Mouse (Mus musculus) megakaryocyte-erythroid progenitor cell, adult 5 weeks (primary cell): ENCODE data around the gene Ctsa. TPM values are rescaled to one million over a fixed set of nuclear protein-coding genes. Genes with fewer than 3 reads are reported as not detected.

ENCODE experiments used
- polyA plus RNA-seq: library from polyadenylated mRNA; stranded (reverse); fragments of >175 nt; gene quantifications from 2 replicates; pipeline ENCODE4 v1.2.3, GENCODE M21; 2012

Ctsa gene
- 364 and 538 TPM in 2 replicates for polyA plus RNA-seq

DNA sequence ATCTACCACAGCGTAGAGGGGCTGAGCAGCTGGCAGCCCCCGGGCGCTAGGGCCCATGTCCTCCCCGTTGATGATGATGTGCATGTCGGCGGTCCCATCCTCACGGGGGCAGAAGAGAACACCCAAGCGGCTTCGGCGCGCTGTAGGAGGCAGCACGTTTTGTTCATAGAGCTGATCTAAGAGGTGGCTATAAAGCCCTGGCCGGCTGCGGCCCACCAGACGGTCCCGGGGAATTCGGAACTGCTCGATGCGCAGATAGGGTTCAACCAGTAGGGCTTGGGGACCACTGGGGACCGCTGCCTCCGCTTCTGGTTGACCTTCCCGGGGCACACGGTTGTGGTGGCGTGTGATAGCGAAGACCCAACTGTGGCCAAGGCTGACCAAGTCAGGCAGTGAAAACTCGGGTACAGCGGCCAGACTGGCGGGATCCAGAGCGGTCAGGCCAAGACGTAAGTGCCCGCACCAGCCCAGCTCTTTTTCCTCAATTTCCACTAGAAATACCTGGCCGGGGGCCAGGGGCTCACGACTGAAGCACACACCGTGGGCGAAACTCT lies at the start of gene Ctsa:
Gene Ctsa (plus strand): TSS at position 126 of the 554 bp plus-strand sequence.

DNA sequence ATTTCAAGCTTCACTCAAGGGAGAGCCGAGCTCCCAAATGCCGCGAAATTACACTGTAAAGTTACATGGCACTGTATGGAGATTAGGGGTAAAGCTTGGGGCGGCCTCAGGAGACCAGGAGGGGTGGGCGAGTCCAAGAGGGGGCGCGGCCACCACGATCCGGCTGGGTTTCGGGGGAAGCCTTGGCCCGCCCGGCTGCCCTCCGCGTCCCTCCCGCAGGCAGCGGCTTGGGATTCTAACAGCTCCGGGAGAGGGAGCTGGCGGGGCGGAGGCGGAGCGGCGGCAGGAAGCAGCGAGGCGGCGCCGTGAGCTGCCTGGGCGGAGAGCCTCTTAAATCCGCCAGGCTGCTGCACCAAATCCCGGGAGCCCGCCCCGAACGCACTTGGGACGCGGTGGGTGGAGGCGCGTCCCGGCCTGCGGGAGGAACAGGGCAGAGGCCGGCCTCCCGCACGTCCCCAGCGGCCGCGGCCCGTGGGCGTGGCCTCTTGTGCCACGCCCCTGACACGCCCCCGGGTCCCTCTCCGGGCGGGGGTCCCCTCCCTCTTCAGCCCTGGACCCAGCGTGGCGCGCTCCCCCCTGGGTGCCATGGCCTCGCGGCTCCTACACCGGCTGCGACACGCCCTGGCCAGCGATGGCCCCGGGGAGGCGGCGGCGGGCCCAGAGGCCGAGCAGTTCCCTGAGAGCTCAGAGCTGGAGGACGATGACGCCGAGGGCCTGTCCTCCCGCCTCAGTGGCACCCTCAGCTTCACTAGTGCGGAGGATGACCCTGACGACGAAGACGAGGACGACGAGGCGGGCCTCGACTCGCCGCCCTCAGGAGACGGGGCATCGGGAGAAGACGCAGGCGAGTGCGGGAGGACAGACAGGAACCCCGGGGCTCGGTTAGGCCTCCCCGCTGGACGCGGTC lies 46.9 kb upstream of the Ctsa start, which contains the start of gene Snx21:
Gene Snx21 (plus strand): TSS at position 343 of the 907 bp plus-strand sequence.

DNA sequence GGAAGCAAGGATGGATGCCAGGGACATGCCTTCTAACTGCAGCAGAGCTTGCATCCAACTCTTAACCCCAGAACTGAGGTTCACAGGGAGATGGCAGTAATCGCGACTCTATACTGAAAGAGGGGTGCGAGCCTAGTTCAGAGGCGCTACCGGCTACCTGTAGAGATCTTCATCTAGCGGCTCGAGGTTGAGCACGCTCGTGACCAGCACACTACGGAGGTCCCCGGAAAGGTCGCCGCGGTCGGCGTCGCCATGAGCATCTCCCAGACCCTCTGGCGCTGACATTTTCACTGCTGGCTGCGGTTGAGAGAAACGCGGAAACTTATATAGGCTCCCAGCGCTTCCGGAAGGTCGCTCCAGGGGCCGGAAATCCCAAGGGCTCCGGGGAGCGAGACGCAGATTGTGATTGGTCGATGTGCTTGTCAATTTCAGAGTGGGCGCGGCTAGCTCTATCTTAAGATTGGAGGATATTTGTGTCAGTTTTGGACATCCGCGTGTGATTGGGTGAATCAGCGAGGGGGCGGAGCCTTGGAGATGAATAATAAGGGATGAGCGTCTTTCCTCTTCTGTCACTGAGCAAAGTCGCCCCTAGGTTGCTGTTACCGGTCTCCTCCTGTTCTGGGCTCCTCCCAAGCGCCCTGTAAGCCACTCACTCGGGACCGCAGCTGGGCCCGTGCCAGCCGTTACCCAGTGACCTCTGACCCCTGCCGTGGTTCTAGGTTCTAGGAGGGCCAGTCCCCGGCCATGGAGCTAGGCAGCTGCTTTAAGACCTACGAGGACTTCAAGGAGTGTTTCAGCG lies 27.9 kb upstream of the Ctsa start, which contains the start of the genes Acot8 and Zswim3:
Gene Acot8 (minus strand): TSS at position 350 of the 799 bp plus-strand sequence.
Gene Zswim3 (plus strand): TSS at position 566 of the 799 bp plus-strand sequence.

DNA sequence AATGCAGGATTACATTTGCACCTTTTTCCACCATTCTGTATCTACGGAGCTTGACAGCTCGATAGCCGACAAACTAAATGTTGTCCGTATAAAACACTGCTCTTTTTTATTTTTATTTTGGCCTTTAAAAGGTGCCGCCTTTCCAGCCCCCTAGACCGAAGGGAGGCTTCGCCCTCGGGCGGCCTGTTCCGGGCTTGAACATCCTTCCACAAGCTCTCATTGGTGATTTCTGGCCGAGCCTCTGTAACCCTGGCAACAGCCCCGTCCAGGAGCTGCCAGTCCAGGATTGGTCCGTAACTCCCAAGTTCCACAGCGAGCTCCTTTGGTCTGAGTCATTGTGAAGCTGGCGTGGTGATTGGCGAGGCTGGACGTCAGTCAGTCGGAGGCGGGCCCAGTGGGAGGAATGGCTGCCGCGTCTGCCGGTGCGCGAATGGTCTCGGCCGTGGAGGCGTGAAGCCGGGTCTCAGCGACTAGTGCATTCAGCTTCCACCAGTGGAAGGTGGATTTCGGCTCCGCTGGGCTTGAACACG lies 10.0 kb upstream of the Ctsa start, which contains the start of gene Zswim1:
Gene Zswim1 (plus strand): TSS at position 51 of the 530 bp plus-strand sequence.

DNA sequence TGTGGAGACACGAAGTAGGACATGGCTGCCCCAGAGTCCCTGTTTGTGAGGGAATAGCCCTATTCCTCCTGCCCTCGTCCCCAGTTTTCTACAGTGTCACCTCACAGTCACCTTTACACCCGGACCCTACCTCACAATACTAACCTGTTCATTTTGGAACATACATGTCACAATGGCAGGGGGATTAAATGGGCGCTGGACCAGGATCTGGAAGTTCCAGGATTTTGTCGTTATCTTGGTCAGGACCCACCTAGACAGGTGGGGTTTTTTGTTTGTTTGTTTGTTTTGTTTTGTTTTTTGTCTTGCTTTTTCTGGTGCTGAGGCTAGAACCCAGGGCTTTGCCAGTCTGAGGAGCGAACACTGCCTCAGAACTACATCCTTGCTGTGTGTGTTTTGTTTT lies 4.2 kb upstream of the Ctsa start, which contains the start of gene Spata25:
Gene Spata25 (minus strand): TSS at position 101 of the 400 bp plus-strand sequence.

DNA sequence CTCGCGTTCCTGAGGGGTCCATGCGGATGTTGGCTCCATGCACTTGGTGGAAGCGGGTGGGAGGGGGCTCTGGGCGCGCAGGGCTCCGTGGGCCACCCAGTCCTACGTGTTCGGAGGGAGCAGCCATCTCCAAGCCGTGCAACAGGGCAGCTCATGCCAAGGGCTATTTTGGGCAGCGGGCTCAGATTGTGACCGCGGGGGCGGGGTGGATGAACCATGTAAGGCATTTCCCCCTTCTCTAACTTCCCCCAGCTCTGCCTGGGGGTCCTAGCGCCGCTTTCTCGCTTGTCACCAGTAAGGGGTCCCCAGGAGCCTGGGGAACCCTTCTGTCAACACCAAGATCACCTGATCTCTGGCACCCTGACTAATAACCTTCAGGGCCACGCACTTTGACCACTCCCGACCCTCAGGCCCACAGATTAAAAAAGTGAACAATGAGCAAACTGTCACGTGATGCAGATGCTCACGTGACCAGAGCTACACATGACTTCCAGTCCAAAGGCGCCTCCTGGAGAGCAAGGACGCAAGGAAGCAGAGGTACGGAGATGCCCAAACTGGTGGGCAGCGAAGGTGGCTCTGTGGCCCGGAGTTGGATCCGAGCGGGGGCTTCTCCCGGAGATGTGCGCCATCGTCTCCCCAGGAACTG lies 764 bp downstream of the Ctsa start, which contains the start of gene Neurl2:
Gene Neurl2 (minus strand): TSS at position 143 of the 646 bp plus-strand sequence.

DNA sequence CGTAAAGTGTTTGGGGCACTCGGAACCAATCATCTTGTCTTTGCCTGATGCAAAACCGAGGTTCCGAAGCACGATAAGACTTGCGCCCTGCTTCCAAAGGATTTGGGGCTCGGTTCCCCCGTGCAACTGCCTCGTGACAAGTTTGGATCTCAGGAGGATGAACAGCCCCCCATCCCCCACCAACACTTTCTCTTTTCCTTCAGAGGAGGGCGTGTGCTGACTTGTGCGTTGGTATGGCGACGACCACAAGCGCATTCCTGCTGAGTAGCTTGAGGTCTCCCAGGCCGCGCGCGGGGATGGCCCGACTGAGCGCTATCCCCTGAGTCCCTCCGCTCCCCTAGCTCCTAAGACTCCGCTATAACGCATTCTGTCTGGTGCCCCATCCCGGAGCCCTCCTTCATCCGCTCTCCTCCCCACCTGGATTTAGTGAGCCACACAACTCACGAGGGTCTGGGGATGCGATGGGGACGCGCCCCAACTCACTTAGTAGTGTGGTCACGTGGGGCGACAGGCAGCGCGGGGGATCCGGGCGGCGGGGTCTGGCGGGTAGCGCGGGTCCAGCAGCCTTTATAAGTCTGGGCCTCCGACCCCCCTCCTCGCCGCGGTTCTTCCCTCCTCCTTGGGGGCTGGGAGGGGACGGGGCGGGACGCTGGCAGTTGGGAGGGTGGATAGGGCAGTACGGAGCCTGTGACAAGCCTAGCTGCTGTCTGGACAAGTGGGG lies 24.6 kb downstream of the Ctsa start, which contains the start of gene Pltp:
Gene Pltp (minus strand): TSS at position 611 of the 721 bp plus-strand sequence.

DNA sequence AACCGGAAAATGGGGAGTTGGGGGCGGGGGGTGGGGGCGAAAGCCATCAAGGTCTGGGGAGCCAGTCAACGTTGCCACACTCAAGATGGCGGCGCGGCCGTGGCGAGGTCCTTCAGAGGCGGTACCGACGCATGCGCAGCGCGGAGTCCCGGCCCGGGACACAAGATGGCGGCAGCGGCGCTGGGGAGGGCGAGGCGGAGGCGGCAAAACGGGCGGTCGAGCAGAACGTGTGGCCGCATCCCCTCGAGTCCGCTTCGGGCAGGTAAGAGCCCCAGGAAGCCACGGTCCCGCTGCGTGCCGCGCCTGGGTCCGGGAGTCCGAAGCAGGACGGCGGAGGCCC lies 46.5 kb downstream of the Ctsa start, which contains the start of gene Pcif1:
Gene Pcif1 (plus strand): TSS at position 77 of the 340 bp plus-strand sequence.

Other genes with a start within 250 kb of the Ctsa start
- not detected in 2 replicates for gene Wfdc6a, start 247.4 kb upstream of the Ctsa start, polyA plus RNA-seq
- not detected in 2 replicates for gene Eppin, start 239.3 kb upstream of the Ctsa start, polyA plus RNA-seq
- gene Wfdc6b, start 219.4 kb upstream of the Ctsa start, polyA plus RNA-seq: not detected in 2 replicates
- gene Wfdc8, start 219.2 kb upstream of the Ctsa start, polyA plus RNA-seq: not detected in 2 replicates
- gene Wfdc16, start 194.1 kb upstream of the Ctsa start, polyA plus RNA-seq: 0.17 TPM in 1 of 2 replicates, not detected in the other
- gene Wfdc10, start 176.8 kb upstream of the Ctsa start, polyA plus RNA-seq: not detected in 2 replicates
- gene Wfdc9, start 176.3 kb upstream of the Ctsa start, polyA plus RNA-seq: not detected in 2 replicates
- gene Wfdc11, start 158.8 kb upstream of the Ctsa start, polyA plus RNA-seq: not detected in 2 replicates
- not detected in 2 replicates for gene Wfdc13, start 147.8 kb upstream of the Ctsa start, polyA plus RNA-seq
- not detected in 2 replicates for gene Spint4, start 134.4 kb upstream of the Ctsa start, polyA plus RNA-seq
- not detected in 2 replicates for gene Spint5, start 117.6 kb upstream of the Ctsa start, polyA plus RNA-seq
- not detected in 2 replicates for gene Wfdc3, start 86.9 kb upstream of the Ctsa start, polyA plus RNA-seq
- gene Dnttip1, start 86.9 kb upstream of the Ctsa start, polyA plus RNA-seq: 90.1 and 113 TPM in 2 replicates
- gene Ube2c, start 63.0 kb upstream of the Ctsa start, polyA plus RNA-seq: 64.0 and 94.6 TPM in 2 replicates
- gene Tnnc2, start 52.9 kb upstream of the Ctsa start, polyA plus RNA-seq: not detected in 2 replicates
- 5.4 and 5.6 TPM in 2 replicates for gene Snx21, start 47.0 kb upstream of the Ctsa start, polyA plus RNA-seq
- gene Acot8, start 28.0 kb upstream of the Ctsa start, polyA plus RNA-seq: 62.8 and 69.5 TPM in 2 replicates
- gene Zswim3, start 27.8 kb upstream of the Ctsa start, polyA plus RNA-seq: 0.36 and 0.44 TPM in 2 replicates
- 20.6 and 27.7 TPM in 2 replicates for gene Zswim1, start 10.2 kb upstream of the Ctsa start, polyA plus RNA-seq
- gene Spata25, start 4.3 kb upstream of the Ctsa start, polyA plus RNA-seq: 0.21 and 0.23 TPM in 2 replicates
- 3.5 and 4.1 TPM in 2 replicates for gene Neurl2, start 583 bp downstream of the Ctsa start, polyA plus RNA-seq
- gene Pltp, start 24.8 kb downstream of the Ctsa start, polyA plus RNA-seq: 0.16 and 0.51 TPM in 2 replicates
- gene Pcif1, start 46.4 kb downstream of the Ctsa start, polyA plus RNA-seq: 144 and 161 TPM in 2 replicates
- gene Zfp335, start 78.9 kb downstream of the Ctsa start, polyA plus RNA-seq: 51.0 and 59.7 TPM in 2 replicates
- gene Mmp9, start 107.9 kb downstream of the Ctsa start, polyA plus RNA-seq: 6.3 and 27.6 TPM in 2 replicates
- gene Slc12a5, start 127.9 kb downstream of the Ctsa start, polyA plus RNA-seq: 0.61 and 1.1 TPM in 2 replicates
- gene Ncoa5, start 202.0 kb downstream of the Ctsa start, polyA plus RNA-seq: 33.9 and 36.3 TPM in 2 replicates
- 0.12 and 0.43 TPM in 2 replicates for gene Cd40, start 222.8 kb downstream of the Ctsa start, polyA plus RNA-seq